ENCODE assay signal across 8 mouse cellular contexts in the genomic region with DNA sequence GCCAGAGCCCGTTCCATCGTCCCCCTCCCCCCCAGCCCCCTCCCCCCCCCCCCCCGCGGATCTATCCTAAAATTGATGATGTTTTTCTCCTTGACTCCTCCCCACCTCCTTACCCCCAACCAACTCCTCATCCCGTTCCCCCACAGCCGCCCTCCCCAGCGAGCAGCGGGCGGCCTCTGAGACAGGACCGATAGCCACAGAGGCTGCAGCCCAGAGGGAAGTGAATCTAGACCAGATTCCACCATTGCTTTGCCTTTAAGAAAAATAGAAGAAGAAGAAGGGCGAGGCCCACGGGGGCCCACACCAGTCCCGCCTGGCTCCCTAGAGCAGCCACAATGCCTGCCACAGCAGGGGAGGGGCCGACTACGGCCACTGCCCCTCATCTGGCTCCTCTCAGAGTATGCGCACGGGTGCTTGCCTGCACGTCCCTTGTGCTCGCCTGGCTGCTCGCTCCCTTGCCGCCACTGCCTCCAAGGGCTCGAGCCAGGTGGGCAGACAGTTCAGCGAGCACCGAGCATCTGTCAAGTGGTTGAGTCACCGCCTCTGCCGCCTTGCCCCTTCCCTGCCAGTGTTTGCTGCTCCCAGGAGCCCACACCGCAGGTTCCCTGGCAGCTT.
DNase-seq lines count a peak whose midpoint lies in the region; ATAC-seq and TF ChIP-seq lines count a peak whose summit lies in the region.

No protein-coding gene starts in this region.

- no peak for DNase-seq in heart, postnatal 14 days
- peak; percentile 2 for DNase-seq in forebrain, postnatal 0 days
- no peak for DNase-seq in thymus, postnatal 36 days
- DNase-seq in gastrocnemius, postnatal 36 days, result no peak

- no peaks in the 10 kb centered on the region for H3K27me3 ChIP-seq in heart, embryonic 11.5 days (ENCODE audit: control insufficient read depth, insufficient read depth, low read length)
- H3K27me3 ChIP-seq in ES-Bruce4 (ENCODE audit: control insufficient read depth, insufficient read depth, low read length, poor library complexity, severe bottlenecking), result no peaks in the 10 kb centered on the region
- H3K27me3 ChIP-seq in forebrain, postnatal 0 days (ENCODE audit: insufficient read depth, low read length), result no peaks in the 10 kb centered on the region
- H3K27me3 ChIP-seq in limb, embryonic 13.5 days, result no peaks in the 10 kb centered on the region

- TF ChIP-seq POLR2A in ES-Bruce4 (IDR thresholded peaks at IDR 0.05; ENCODE audit: insufficient read depth, low read length), result no peak

- TF ChIP-seq CTCF in ES-Bruce4 (IDR thresholded peaks at IDR 0.05; ENCODE audit: low read depth, low read length), result no peak
- TF ChIP-seq CTCF in forebrain, postnatal 0 days (IDR thresholded peaks at IDR 0.05; ENCODE audit: low read depth), result no peak

- ATAC-seq in heart, embryonic 11.5 days (replicated peaks; ENCODE audit: insufficient number of reproducible peaks, low FRiP score, low TSS enrichment), result no peak
- ATAC-seq in forebrain, postnatal 0 days, result peak; percentile 38; the same call in 1 of the 2 replicates
- no peak for ATAC-seq in limb, embryonic 13.5 days (ENCODE audit: low FRiP score, low read depth)
- ATAC-seq in inflammation-experienced regulatory T-cells, adult 6 months, result no peak

- no peak overlapping the region for H3K9ac ChIP-seq in heart, embryonic 11.5 days (ENCODE audit: low read depth, low read length)
- H3K9ac ChIP-seq in ES-Bruce4 (ENCODE audit: low read depth, poor library complexity, severe bottlenecking), result no peak overlapping the region
- no peak overlapping the region for H3K9ac ChIP-seq in forebrain, postnatal 0 days
- no peak overlapping the region for H3K9ac ChIP-seq in limb, embryonic 13.5 days

- no peak for TF ChIP-seq EP300 in ES-Bruce4 (IDR thresholded peaks at IDR 0.05; ENCODE audit: insufficient read depth, low read depth, low read length)

- H3K4me3 ChIP-seq in heart, embryonic 11.5 days (ENCODE audit: low read depth, low read length), result peak overlapping the region; percentile 23; the same call in 1 of the 2 replicates
- peak overlapping the region; percentile 23 for H3K4me3 ChIP-seq in ES-Bruce4 (ENCODE audit: low read depth, low read length)
- H3K4me3 ChIP-seq in forebrain, postnatal 0 days (ENCODE audit: low read depth, low read length), result peak overlapping the region; percentile 12; the same call in 1 of the 2 replicates
- H3K4me3 ChIP-seq in limb, embryonic 13.5 days, result peak overlapping the region; percentile 10; the same call in 1 of the 2 replicates

- H3K36me3 ChIP-seq in heart, embryonic 11.5 days (ENCODE audit: control insufficient read depth, insufficient read depth, low read length), result no peaks in the 10 kb centered on the region
- H3K36me3 ChIP-seq in ES-Bruce4 (ENCODE audit: control insufficient read depth, insufficient read depth, low read length, poor library complexity, severe bottlenecking), result no peaks in the 10 kb centered on the region
- no peaks in the 10 kb centered on the region for H3K36me3 ChIP-seq in forebrain, postnatal 0 days (ENCODE audit: insufficient read depth)
- no peaks in the 10 kb centered on the region for H3K36me3 ChIP-seq in limb, embryonic 13.5 days

- no peaks in the 10 kb centered on the region for H3K4me1 ChIP-seq in heart, embryonic 11.5 days (ENCODE audit: control insufficient read depth, insufficient read depth, low read length)
- no peaks in the 10 kb centered on the region for H3K4me1 ChIP-seq in ES-Bruce4 (ENCODE audit: control insufficient read depth, insufficient read depth, low read length)
- H3K4me1 ChIP-seq in forebrain, postnatal 0 days (ENCODE audit: insufficient read depth), result no peaks in the 10 kb centered on the region
- no peaks in the 10 kb centered on the region for H3K4me1 ChIP-seq in limb, embryonic 13.5 days

- peak overlapping the region; percentile 56 for H3K4me2 ChIP-seq in heart, embryonic 11.5 days
- H3K4me2 ChIP-seq in forebrain, postnatal 0 days (ENCODE audit: low read depth), result peak overlapping the region; percentile 32
- peak overlapping the region; percentile 46 for H3K4me2 ChIP-seq in limb, embryonic 13.5 days (replicated peaks)

- WGBS in heart, embryonic 11.5 days (ENCODE audit: insufficient replicate concordance), result 53% methylated on average over 22 of the region's 27 CpGs
- WGBS in forebrain, postnatal 0 days, result 48% methylated on average over 26 of the region's 27 CpGs
- WGBS in limb, embryonic 13.5 days, result 38% methylated on average over 23 of the region's 27 CpGs

- no peaks in the 10 kb centered on the region for H3K9me3 ChIP-seq in heart, embryonic 11.5 days (replicated peaks; ENCODE audit: control insufficient read depth, low read length)
- H3K9me3 ChIP-seq in ES-Bruce4 (replicated peaks; ENCODE audit: control insufficient read depth, insufficient read depth, low read length, poor library complexity, severe bottlenecking), result no peaks in the 10 kb centered on the region
- no peaks in the 10 kb centered on the region for H3K9me3 ChIP-seq in forebrain, postnatal 0 days (ENCODE audit: low read length)
- H3K9me3 ChIP-seq in limb, embryonic 13.5 days, result 0 out of 2 replicates have a peak, but pooled peaks cover 3% of the 10 kb centered on the region

- no peak overlapping the region for H3K27ac ChIP-seq in heart, embryonic 11.5 days (ENCODE audit: low read depth, low read length)
- H3K27ac ChIP-seq in ES-Bruce4 (ENCODE audit: insufficient read depth, low read length), result no peak overlapping the region
- no peak overlapping the region for H3K27ac ChIP-seq in forebrain, postnatal 0 days (ENCODE audit: low read depth, low read length)
- H3K27ac ChIP-seq in limb, embryonic 13.5 days, result no peak overlapping the region

- intact Hi-C loops in heart, postnatal 14 days (cut with DNase I), result no loop called here
- intact Hi-C loops in gastrocnemius, postnatal 36 days (cut with DNase I), result no loop called here
